Mouse (Mus musculus) megakaryocyte-erythroid progenitor cell, adult 5-6 weeks (primary cell): ENCODE results near the gene Ap3m1. TPM values are rescaled to one million over a fixed set of nuclear protein-coding genes. Genes with fewer than 3 reads are reported as not detected.

Source experiments
- ATAC-seq: replicated peaks from 2 replicates; pipeline ENCODE4 v1.8.0; 2016; ENCODE audit warnings: mild to moderate bottlenecking, inconsistent platforms; ENCODE audit not compliant: severe bottlenecking, poor library complexity, low FRiP score, low TSS enrichment
- total RNA-seq, 2 experiments: library from RNA; stranded (forward) in 1 of 2; stranded (reverse) in 1 of 2; fragments of 200-1000, 215-1000 nt in 1 of 2; fragments of >200 nt in 1 of 2; fragmentation: Nextera tagmentation in 1 of 2; gene quantifications; 2 replicates each; pipeline ENCODE4 v1.2.3; 2014 to 2017

Gene Ap3m1
- total RNA-seq, 2 experiments from 2014 or later, result 35.0 to 35.5 TPM

- peak; percentile 61 for ATAC-seq
These were observed 22.4 kb upstream of the Ap3m1 start for GRCm38 (mm10) chr14:21074398-21075320.

DNA sequence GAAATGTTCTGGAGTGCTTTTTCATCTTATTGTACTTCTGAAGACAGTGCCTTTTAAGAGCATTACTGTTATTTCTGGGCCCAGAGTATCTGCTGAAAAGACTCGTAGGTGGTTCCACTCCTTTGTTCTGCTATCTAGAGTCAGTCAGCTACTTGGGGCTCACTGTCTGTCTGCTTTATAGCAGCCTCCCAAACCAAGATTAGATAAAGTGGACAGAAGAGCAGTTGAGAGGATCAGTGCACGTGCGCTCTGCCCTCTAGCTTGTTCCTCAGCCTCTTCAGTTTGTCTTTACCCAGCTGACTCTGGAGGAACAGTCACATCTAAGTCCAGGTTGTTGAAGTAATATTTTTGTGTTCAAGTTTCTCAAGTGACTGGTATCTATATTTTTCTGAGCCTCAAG, 21.7 kb upstream of the Ap3m1 start:
- ATAC-seq, result peak; percentile 74

DNA sequence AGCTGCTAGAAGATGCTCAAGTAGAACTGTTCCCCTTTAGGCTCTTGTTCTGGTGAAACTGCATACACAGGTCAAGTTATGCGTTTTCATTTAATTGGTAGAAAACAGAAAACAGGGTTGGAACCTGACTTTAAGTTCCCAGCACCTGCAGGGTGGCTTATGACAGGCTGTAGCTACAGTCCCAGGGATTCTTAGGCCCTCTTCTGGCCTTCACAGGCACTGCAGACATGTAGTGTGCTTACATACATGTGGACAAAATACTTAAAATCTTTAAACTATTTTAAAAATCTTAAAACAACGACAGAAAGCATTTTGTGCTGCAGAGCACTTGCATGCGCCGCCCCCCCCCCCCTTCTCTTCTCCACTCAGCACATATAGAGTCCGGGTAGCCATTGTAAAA, 17.3 kb upstream of the Ap3m1 start:
- ATAC-seq, result no peak

- ATAC-seq, result no peak
These were observed 13.3 kb upstream of the Ap3m1 start for GRCm38 (mm10) chr14:21065490-21066162.

- peak; percentile 38; the same call in 1 of the 2 replicates for ATAC-seq
These were observed 12.0 kb upstream of the Ap3m1 start for GRCm38 (mm10) chr14:21064321-21064720.

DNA sequence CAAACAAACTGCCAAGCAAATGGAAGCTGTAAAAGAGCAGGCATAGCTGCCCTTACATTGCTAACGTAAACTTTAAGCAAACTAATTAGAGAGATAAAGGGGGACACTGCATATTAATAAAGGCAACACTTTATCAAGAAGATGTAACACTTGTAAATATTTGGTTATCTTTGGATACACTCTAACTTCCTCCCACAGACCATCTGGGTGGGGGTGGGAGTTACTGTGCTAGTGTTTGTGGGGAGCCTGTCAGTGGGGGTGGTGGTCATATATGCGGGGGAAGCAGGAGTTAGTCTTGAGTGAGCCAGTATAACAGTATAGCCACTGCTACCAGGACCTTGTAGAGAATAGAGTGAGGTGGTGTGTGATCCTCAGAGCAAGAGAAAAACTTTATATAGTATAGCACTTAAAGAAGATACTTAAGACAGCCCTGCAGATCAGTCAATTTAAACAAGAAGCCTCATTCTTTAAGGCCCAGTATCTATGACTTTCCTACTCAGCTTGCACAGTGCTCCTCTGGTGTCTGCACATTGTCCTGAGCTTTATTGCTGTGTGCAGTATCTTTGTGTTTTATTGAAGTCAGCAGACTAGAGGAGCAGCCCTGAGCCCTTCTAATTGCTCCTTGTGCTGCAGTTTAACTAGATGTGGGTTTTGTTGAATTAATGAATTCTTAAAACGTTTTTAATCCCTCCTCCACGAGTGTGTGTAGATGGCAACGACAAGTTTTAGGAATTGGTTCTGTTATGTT, 10.6 kb upstream of the Ap3m1 start:
- ATAC-seq, result peak; percentile 55

DNA sequence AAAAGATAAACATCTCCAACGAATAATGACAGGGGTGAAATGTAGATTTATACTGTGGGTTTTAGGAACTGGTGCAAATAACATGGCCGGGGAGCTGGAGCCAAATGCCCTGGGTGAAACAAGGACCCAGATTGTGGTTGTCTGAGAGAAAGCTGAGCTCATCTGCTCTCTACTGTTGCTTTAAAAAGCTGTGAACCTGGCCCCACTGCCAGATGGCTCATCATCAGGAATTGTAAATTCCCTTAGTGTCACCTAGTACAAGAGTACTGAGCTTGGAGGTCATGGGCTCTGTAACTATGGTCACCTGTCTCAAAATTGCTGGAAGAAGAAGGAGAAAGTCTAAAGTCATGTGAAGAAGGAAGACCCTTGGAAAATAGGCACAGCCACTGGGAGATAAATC, 6.7 kb upstream of the Ap3m1 start:
- no peak for ATAC-seq

GRCm38 (mm10) chr14:21053586-21053985, 1.3 kb upstream of the Ap3m1 start:
- no peak for ATAC-seq

- ATAC-seq, result no peak
These were observed 843 bp upstream of the Ap3m1 start for GRCm38 (mm10) chr14:21053151-21053550.

- peak; percentile 45 for ATAC-seq
These were observed 448 bp upstream of the Ap3m1 start for GRCm38 (mm10) chr14:21052781-21053130.

- ATAC-seq, result peak; percentile 5; the same call in 1 of the 2 replicates
These were observed 762 bp downstream of the Ap3m1 start for GRCm38 (mm10) chr14:21051380-21052111.

GRCm38 (mm10) chr14:21050734-21051133, 1.6 kb downstream of the Ap3m1 start:
- no peak for ATAC-seq

GRCm38 (mm10) chr14:21048879-21049278, 3.4 kb downstream of the Ap3m1 start:
- ATAC-seq, result no peak

DNA sequence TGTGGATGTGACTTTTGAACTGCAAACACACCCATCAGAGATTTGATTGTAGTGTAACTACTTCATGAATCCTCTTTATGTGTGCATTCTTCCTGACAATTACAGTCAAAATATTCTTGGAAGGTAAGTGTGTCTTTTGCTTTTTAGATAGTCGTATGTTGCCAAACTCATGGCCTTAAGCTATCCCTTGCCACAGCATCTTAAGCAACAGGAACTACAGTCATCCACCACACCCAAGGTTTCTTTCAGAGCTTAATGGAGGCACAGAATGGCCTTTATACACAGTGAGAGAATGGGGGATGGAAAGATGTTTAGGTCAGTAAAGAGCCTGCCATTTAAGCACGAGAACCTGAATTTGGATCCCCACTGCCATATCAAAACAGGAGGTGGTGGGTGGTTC, 4.5 kb downstream of the Ap3m1 start:
- ATAC-seq, result no peak

GRCm38 (mm10) chr14:21039623-21040022, 12.7 kb downstream of the Ap3m1 start:
- ATAC-seq, result no peak

- ATAC-seq, result no peak
These were observed 13.2 kb downstream of the Ap3m1 start for GRCm38 (mm10) chr14:21039077-21039476.

GRCm38 (mm10) chr14:21034791-21035190, 17.5 kb downstream of the Ap3m1 start:
- ATAC-seq, result no peak

DNA sequence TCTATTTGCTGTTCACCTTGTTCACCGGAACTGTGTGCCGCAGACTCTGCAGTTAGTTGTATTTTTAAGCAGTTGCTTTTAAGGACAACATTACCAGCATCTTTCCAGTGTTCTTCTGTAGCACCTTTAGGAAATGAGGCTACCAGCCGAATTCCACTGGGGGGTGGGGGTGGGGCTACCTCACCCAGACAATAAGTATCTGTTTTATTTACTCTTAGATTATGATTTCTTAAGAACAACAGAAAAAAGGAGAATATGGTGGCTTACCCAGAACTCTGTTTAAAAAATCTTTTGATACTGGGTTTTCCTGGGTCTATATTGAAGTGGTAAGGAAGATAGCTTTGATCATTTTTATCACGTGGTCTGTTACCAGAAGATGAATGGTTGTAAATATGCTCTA, 18.0 kb downstream of the Ap3m1 start:
- no peak for ATAC-seq

DNA sequence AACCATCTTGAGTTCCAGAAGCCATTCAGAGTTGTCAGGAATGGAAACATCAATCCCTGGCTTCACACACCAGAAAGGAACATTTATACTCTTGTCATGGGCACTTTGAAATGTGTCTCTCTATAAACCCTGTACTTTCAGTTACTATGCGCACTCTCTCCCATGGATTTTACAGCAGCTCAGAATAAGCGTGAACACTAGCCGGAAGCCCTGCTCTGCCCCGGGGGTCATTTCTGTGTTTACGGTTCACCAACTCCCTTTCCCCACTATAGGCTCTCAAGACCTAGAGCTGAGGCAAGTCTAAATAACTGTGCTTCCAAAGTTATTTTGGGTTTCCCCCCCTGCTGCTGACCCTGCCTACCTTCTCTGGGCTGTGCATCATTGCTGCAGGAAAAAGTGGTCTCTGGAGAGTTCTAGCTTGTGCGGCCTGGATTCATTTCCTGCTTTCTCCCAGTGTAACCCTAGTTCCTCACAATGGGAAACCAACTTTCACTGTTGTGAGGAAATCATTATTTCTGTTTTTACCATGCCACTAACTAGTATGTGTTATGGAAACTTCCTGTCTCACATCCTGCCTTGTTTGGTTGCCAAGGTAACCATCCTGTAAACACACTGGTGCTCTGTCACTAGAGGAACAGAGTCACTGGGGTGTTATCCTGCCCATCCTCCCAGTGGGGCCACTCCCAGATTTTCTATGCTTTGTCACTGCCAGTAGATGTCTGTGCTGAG, 20.4 kb downstream of the Ap3m1 start:
- ATAC-seq, result peak; percentile 64; the same call in 1 of the 2 replicates
